Mouse (Mus musculus) heart, embryonic 11.5 days (tissue): Measurements from ENCODE around the gene 2810004N23Rik. TPM values are rescaled to one million over a fixed set of nuclear protein-coding genes. Genes with fewer than 3 reads are reported as not detected.
A peak's percentile ranks its signal among the peaks of the same experiment; 100 is the strongest.

Experiments
- ATAC-seq: fragments of 200-750 bp; cut with Nextera tagmentation; replicated peaks from 2 replicates; pipeline ENCODE4 v1.8.0; 2017; ENCODE audit warnings: moderate library complexity; ENCODE audit not compliant: insufficient number of reproducible peaks, low FRiP score, low TSS enrichment
- H3K27ac ChIP-seq: fragments of 300-500 bp; sonication (generic); 2 replicates; pipeline ENCODE4 v1.5.1; 2014; ENCODE audit warnings: mild to moderate bottlenecking, low read depth, low read length
- H3K27me3 ChIP-seq: fragments of 300-500 bp; sonication (generic); 2 replicates; pipeline ENCODE4 v1.6.1; 2014; ENCODE audit warnings: mild to moderate bottlenecking, low read length, mixed read lengths; ENCODE audit not compliant: control insufficient read depth, insufficient read depth
- H3K36me3 ChIP-seq: fragments of 300-500 bp; sonication (generic); 2 replicates; pipeline ENCODE4 v1.6.1; 2014; ENCODE audit warnings: mild to moderate bottlenecking, low read length, moderate library complexity, mixed read lengths; ENCODE audit not compliant: control insufficient read depth, insufficient read depth
- H3K4me1 ChIP-seq: fragments of 300-500 bp; sonication (generic); 2 replicates; pipeline ENCODE4 v1.6.1; 2014; ENCODE audit warnings: low read length; ENCODE audit not compliant: control insufficient read depth, insufficient read depth
- H3K4me2 ChIP-seq: fragments of 300-500 bp; sonication (generic); 2 replicates; pipeline ENCODE4 v1.6.1; 2014; ENCODE audit warnings: mild to moderate bottlenecking, moderate library complexity
- H3K4me3 ChIP-seq: fragments of 300-500 bp; sonication (generic); 2 replicates; pipeline ENCODE4 v1.5.1; 2014; ENCODE audit warnings: low read depth, low read length
- H3K9ac ChIP-seq: fragments of 300-500 bp; sonication (generic); 2 replicates; pipeline ENCODE4 v1.6.1; 2014; ENCODE audit warnings: mild to moderate bottlenecking, low read depth, low read length, moderate library complexity
- H3K9me3 ChIP-seq: fragments of 300-500 bp; sonication (generic); replicated peaks from 2 replicates; pipeline ENCODE4 v1.6.1; 2016; ENCODE audit warnings: low read length; ENCODE audit not compliant: control insufficient read depth
- WGBS: fragments of 180-500 bp; shearing (Covaris S2); extraction: QIAGEN DNeasy Blood & Tissue Kit; methylation state at CpG from one replicate; pipeline ENCODE4 v1.1.7; 2014; ENCODE audit not compliant: insufficient replicate concordance; 5-methylcytosine and 5-hydroxymethylcytosine counted together
- polyA plus RNA-seq: library from polyadenylated mRNA; unstranded; fragments of >200 nt; fragmentation: Nextera tagmentation; extraction: Ambion mirVana; gene quantifications from 2 replicates; pipeline ENCODE4 v1.2.1, GENCODE M21; 2014

Gene 2810004N23Rik
- 47.9 and 49.7 TPM in 2 replicates for polyA plus RNA-seq

GRCm38 (mm10) chr8:124862321-124863162, at the start of gene 2810004N23Rik, which contains the start of gene Gnpat:
TSS of gene 2810004N23Rik (minus strand) at chr8:124863120.
TSS of gene Gnpat (plus strand) at chr8:124863033.
- Histone ChIP-seq H3K9ac (peak within 1 kb of the TSS; percentile 98), H3K9me3 (no peaks in the 10 kb centered on the region), H3K27me3 (no peaks in the 10 kb centered on the region), H3K4me3 (peak within 1 kb of the TSS; percentile 94), H3K36me3 (peaks cover 19% of the 10 kb centered on the region), H3K27ac (peak within 1 kb of the TSS; percentile 92), H3K4me2 (peak within 1 kb of the TSS; percentile 87), H3K4me1 (peaks cover 36% of the 10 kb centered on the region)
- WGBS, result under 1% methylated on average over 53 of the region's 55 CpGs
- ATAC-seq, result peak; percentile 93

- Histone ChIP-seq H3K4me2 (no peak overlapping the region), H3K36me3 (peaks cover 27% of the 10 kb centered on the region), H3K27me3 (no peaks in the 10 kb centered on the region), H3K4me3 (no peak overlapping the region), H3K4me1 (peaks cover 15% of the 10 kb centered on the region), H3K9ac (no peak overlapping the region), H3K9me3 (no peaks in the 10 kb centered on the region; the same call in 1 of the 2 replicates), H3K27ac (peak overlapping the region; percentile 15; the same call in 1 of the 2 replicates)
- 66% methylated on average over 17 of the region's 17 CpGs for WGBS
- ATAC-seq, result no peak
These were observed 49.3 kb upstream of the 2810004N23Rik start for GRCm38 (mm10) chr8:124911938-124912872.

- ATAC-seq, result no peak
- Histone ChIP-seq H3K27me3 (no peaks in the 10 kb centered on the region), H3K9me3 (no peaks in the 10 kb centered on the region; the same call in 1 of the 2 replicates), H3K9ac (no peak overlapping the region), H3K27ac (no peak overlapping the region), H3K4me3 (no peak overlapping the region), H3K4me2 (no peak overlapping the region), H3K36me3 (peaks cover 27% of the 10 kb centered on the region), H3K4me1 (0 out of 2 replicates have a peak, but pooled peaks cover 2% of the 10 kb centered on the region)
- 74% methylated on average over 10 of the region's 10 CpGs for WGBS
These were observed 47.4 kb upstream of the 2810004N23Rik start for GRCm38 (mm10) chr8:124910349-124910748.

GRCm38 (mm10) chr8:124909936-124910335, 47.0 kb upstream of the 2810004N23Rik start:
- WGBS, result 83% methylated on average over 16 of the region's 16 CpGs
- H3K9me3 ChIP-seq, result no peaks in the 10 kb centered on the region; the same call in 1 of the 2 replicates
- 0 out of 2 replicates have a peak, but pooled peaks cover 3% of the 10 kb centered on the region for H3K4me1 ChIP-seq
- H3K27me3 ChIP-seq, result no peaks in the 10 kb centered on the region
- H3K4me3 ChIP-seq, result no peak overlapping the region
- ATAC-seq, result no peak
- H3K27ac ChIP-seq, result no peak overlapping the region
- H3K36me3 ChIP-seq, result peaks cover 23% of the 10 kb centered on the region
- H3K9ac ChIP-seq, result no peak overlapping the region
- H3K4me2 ChIP-seq, result no peak overlapping the region

GRCm38 (mm10) chr8:124905482-124905881, 42.6 kb upstream of the 2810004N23Rik start:
- Histone ChIP-seq H3K4me2 (no peak overlapping the region), H3K27ac (no peak overlapping the region), H3K4me1 (0 out of 2 replicates have a peak, but pooled peaks cover 3% of the 10 kb centered on the region), H3K36me3 (peaks cover 31% of the 10 kb centered on the region), H3K4me3 (no peak overlapping the region), H3K9ac (no peak overlapping the region), H3K27me3 (no peaks in the 10 kb centered on the region), H3K9me3 (no peaks in the 10 kb centered on the region)
- 92% methylated on average over 2 of the region's 2 CpGs for WGBS
- no peak for ATAC-seq

- Histone ChIP-seq H3K4me2 (no peak overlapping the region), H3K4me1 (peaks cover 9% of the 10 kb centered on the region), H3K9ac (no peak overlapping the region), H3K27me3 (no peaks in the 10 kb centered on the region), H3K4me3 (no peak overlapping the region), H3K36me3 (peaks cover 28% of the 10 kb centered on the region), H3K27ac (no peak overlapping the region), H3K9me3 (no peaks in the 10 kb centered on the region)
- no peak for ATAC-seq
- WGBS, result 91% methylated on average over 15 of the region's 15 CpGs
These were observed 40.3 kb upstream of the 2810004N23Rik start for GRCm38 (mm10) chr8:124903198-124903597.

- ATAC-seq, result no peak; the same call in 1 of the 2 replicates
- Histone ChIP-seq H3K9ac (peak overlapping the region; percentile 88), H3K36me3 (peaks cover 24% of the 10 kb centered on the region), H3K4me1 (peaks cover 19% of the 10 kb centered on the region), H3K27ac (peak overlapping the region; percentile 75; the same call in 1 of the 2 replicates), H3K9me3 (no peaks in the 10 kb centered on the region), H3K4me2 (peak overlapping the region; percentile 100), H3K27me3 (no peaks in the 10 kb centered on the region), H3K4me3 (peak overlapping the region; percentile 99)
- WGBS, result 4% methylated on average over 31 of the region's 31 CpGs
These were observed 35.5 kb upstream of the 2810004N23Rik start for GRCm38 (mm10) chr8:124898251-124898905.
